Mouse (Mus musculus): Measurements from ENCODE around the gene Wrnip1.

Gene Wrnip1

DNA sequence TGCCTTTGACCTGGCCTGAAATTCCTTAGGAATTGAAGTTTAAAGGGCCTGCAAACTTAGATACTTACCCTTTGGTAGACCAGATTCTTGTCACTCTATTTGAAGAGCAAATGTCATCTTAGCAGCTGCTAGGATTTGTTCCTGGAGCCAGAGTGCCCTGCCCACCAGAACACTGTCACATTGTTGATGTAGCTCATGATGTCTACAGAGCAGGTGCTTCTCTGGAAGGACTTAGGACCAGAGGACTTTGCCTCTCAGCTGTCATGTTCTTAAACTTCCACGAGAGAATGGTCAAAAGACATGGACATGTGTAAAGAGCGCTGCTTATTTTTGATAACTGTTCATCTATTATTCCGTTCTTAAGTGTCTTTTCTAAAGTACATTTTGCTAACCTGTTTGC, 17.4 kb downstream of the Wrnip1 start:
- DNase-seq: no peak

DNA sequence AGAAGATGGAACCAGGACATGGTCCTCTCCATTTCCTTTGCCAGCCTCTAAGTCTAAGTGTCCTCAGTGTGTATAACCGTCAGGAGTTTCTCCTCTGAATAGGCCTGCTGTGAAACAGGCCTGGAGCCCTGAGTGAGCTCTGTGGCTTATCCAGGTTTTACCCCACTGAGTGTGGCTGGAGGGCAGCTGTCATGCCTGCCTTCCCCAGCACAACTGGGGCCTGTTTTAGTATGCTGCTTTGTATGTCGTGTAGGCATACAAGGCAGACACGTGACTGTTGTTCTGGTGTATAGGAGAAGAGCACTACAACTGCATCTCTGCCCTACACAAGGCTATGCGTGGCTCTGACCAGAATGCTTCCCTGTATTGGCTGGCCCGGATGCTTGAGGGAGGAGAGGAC, 18.1 kb downstream of the Wrnip1 start:
- DNase-seq: no peak

DNA sequence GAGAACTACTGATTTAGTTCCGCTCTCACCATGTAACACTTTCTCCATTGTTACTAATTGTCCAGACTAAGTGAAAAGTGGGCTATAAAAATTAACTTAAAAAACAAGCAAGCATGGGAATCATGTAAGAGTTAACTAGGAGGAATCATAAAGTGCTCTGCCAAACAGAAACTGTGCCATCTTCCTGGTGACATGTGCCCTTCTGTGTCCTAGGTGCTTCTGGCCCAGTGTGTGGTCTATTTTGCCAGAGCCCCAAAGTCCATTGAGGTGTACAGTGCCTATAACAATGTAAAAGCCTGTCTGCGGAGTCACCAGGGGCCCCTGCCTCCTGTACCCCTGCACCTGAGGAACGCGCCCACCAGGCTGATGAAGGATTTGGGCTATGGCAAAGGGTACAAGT, 19.8 kb downstream of the Wrnip1 start:
- DNase-seq: peak in 1 of 2 experiments; percentile 20

DNA sequence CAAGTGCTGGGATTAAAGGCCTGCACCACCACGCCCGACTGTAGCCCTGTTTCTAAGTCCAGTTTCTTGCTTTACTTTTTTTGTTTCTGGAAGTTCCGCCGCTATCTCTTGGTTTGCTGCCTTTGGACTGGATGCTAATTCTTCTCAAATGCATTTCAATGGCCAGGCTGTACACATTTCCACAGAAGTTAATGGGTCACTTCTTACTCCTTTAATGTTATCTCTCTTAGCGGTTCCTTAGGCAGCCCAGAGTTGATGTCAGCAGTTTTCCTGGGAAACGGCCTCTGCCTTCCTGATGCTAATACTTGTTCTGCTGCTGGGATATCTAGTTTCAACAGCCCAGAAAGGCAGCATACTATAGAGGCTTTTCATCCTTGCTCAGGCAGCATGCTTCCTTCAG, 21.3 kb downstream of the Wrnip1 start:
- no peak for DNase-seq

DNA sequence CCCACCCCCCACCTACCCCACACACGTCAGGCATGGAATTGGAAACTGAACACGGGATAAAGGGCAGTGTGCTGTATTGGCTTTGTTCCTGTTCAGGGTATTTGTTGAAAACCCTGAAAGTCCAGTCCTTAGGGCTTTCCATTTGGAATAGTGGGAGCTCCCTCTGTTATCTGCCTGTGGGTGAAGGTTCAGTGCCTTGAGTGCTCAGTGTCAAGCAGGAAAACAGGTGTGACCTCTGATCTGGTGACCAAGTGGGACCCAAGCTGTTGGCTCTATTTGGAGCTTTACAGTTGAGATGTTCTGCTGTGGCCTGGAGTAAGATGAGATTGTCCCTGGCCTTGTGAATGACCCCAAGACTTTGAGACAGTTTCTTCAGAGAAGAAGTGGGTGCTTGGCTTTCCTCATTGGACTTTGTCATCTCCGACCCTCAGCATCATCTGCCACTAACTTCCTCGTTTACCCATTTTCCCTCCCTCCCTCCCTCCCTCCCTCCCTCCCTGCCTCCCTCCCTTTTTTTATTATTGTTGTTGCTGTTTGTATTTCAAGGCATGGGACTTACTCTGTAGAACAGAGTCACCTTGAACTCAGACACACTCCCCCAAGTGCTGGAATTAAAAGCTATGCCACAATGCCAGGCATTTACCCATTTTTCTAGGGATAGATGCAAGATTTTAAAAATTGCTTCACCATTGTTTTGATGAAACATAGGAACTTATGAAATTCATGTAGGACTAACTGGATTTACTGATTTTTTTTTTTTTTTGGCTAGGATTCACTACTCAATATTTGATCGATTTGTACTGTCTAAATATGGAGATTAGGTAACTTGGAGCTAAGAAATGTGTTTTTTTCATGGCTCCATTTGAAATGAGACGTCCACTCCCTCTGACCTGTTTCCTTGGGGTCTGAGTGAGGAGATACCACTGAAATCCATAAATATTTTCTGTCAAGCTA, 22.8 kb downstream of the Wrnip1 start:
- no peak for DNase-seq

DNA sequence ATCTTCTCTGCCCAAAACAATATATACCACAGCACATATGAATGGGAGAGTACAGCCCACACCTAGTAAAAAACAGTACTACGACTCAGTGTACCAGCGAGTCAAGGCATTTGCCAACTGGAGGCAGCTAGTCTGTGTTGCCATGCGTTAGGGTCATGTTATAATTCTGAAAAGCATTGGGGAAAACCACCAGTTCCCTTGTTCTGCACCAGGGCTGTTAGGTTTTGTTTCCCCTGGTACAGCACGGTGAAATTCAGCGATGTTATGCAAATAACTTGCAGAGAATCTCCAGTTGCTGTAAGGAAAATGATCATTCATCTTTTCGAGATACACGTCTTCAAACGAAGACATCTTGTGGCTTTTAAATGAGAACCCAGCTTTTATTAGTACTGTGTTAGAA, 23.7 kb downstream of the Wrnip1 start:
- DNase-seq: no peak

DNA sequence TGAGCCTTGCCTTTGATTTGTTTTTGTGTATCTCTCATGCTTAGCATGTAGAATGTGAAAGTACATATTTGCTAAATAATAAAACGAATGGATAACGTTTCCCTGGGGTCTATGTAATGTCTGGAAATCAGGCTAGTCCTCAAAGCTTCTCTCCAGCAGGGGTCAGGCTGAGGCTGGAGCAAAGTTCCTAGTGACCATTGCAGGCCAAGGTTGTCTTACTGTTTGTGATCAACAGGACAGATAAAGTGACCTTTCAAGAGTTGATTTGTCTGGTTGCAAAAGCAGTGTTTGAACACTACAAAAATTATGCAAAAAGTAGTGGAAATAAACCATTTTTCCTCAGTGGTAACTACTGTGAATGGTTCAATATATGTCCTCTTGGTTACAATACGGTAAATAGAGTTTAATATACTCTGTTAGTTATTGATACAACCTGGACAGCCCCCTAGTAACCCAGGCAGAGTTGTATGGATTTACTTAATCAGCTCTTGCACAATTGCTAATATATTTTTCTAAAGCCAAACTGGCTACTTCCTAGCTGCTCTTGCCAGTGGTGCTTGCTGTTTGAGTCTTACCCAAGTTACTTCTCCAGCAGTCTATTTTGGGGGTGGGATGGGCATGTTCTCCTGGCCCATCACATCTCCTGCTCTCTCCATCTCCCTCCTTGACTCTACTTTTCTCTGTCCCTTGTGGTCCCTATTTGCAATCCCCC, 25.4 kb downstream of the Wrnip1 start:
- no peak for DNase-seq

DNA sequence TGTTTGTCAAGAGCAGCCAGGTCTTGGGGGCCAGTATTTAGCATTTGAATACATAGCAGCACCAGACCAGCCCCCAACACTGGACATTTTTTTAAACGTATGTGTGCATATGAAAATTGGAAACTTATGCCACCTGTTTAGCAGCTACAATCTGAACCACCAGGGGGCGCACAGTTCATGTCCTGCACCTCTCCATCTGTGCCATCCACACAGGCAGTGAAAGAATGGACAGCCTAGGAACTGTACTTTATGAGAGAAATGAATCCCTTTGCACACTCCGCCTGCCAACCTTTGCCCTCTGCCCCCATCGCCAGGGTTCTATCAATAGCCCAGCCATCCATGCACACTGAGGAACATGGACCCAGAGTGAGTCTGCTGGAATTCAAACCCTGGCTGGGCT, 26.1 kb downstream of the Wrnip1 start:
- peak; percentile 39 to 70 for DNase-seq

DNA sequence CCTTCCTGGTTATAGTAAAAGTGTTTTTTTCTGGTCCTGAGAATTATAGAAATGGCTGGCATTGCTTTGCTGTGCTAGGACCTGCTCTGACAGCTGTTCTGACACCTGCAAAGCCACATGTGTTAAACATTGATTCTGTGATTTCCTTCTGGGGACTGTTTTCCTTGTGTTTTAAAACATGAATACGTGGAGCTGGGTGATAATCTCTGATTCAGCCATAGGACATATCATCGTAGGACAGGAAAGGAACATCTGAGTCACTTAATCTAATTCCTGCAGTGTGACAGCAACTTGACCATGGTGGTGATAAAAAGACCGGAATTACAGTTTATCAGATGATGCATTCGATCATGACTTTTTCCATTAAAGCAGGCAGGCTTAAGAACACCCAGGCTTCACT, 27.0 kb downstream of the Wrnip1 start:
- DNase-seq: no peak

DNA sequence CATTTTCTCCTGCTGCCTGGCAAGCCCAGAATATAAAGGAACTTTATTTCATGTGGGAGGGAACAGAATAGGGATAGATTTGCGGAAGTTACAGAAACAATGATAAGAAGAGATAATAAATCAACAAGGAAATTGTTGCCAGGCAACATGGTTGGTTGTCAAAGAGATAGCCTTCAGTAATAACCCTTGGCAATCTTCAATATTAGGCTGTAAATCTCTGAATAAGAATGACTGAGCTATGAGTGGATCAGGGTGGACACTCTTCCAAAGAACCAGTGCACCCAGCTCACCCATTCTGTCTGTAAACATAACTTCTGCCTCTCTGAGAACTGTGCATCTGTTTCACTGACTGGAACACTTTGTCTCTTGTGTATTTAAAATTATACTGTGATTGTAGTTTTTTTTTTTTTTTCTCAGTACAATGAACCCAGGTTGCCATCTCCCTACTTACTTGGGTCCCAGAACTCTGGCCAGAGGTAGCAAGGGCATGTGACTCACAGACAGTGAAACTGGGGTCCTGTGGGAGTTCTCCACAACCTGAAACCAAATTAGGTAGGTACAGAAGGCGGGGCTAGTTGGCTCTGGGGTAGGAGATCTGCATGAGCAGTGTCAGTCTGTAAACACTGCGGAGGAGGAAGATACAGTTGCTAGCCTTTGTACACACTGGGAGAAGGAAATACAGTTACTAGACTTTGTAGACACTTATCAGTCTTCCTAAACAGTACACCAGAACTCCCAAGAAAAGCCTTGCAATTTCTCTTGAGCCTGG, 29.9 kb downstream of the Wrnip1 start:
- peak; percentile 11 to 18 for DNase-seq

DNA sequence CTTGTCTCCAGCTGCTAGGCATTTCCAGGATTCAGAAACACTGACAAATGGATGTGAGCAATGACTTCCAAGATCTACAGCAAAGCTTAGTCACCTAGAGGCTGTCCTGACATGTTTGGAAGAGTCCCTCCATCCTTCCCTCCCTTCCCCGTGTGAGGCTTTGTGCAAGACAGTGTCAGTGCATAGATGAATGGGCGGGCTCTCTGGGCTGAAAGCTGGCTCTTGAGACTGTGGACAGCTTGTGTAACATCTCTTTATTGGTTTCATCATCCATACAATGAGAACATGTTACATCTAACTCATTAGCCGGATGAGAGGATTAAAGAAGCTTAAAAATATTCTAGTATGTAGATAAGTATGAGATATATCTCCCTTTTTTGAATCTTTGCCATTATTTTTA, 30.9 kb downstream of the Wrnip1 start:
- DNase-seq: peak; percentile 19 to 28

DNA sequence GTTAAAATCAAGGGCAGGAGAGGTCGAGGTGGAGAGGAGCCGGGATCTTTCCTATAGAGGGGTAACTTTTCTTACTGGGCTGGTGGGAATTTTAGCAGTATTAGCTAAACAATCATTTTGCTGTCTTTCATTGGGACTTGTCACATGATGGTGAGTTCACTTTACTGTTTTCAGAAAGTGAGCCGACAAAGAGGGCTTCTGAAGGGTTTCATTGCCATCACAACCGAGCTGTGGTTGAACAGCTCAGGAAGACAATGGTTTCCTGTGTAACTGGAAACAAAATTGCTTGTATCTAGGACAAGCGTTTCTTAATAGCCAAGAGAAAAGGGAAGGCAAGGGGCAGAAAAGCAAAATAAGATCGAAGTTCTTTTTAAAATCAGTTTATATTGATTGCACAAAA, 31.4 kb downstream of the Wrnip1 start:
- DNase-seq: no peak

DNA sequence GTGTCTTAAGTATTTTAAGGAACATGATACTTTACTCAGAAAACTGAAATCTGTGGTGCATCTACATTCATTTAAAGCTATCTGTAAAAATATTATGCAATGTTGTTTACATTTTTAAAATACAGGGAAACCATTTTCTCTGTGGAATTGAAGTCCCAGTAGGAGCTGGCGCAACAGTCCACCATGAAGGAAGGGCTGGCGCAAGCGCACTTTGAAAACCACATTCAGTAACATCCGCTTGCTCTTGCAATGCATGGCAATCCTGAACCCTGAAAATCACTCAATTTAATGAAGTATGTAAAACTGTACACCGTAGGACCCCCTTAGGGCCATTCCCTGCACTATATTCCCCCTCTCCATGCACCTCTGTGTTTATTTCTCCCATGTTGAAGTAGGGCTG, 32.7 kb downstream of the Wrnip1 start:
- DNase-seq: peak; percentile 21 to 29

DNA sequence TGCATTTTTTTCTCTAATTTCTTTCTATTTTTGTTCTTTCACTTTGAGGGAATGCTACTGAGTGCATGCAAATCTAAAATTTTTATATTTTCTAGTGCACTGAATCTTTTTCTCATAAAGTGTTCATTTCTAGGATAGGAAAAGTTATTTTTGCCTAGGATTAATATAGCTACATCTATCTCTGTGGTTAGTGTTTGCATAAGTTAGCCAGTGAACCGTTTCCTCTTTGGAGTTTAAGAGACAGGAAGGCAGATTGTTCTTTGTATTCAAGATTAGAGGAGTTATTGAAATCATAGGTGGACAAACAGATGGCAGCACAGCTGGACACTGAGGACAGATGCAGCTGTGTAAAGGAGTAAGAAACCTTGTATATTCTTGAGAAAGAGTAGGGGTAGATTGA, 37.5 kb downstream of the Wrnip1 start:
- DNase-seq: no peak

DNA sequence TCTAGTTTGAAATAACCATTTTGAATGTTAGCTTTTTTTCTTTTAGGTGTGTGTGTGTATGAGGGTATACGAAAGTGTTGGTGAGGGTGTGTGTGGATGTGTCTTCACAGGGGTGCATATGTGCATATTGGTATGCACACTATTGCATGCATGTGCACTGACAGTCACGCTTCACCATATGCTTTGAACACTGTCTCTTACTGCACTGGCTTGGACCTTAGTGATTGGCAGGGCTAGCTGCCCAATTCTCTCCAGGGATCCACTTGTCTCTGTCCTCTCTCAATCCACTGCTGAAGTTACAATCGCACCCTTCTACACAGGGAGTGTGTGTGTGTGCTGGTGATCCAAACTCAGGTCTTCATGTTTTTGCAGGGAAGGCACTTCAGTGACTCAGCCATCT, 39.5 kb downstream of the Wrnip1 start:
- no peak for DNase-seq

DNA sequence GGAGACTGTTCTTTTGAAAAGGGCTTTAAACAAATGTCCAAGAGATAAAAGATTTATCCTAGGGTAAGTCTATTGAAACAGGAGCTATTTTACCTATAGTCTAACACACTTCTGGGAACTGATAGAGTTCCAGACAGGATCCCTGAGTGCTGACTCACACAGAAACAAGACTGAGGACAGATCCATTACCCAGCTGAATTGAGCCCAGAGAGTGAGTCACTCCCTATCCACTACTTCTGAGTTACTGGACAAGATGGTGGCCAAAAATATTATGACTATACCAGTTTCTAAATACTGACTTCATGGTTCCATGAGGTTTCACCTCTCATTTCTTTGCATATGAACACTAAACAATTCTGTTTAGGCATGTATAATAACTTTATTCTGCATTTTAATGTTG, 44.4 kb downstream of the Wrnip1 start:
- DNase-seq: no peak

DNA sequence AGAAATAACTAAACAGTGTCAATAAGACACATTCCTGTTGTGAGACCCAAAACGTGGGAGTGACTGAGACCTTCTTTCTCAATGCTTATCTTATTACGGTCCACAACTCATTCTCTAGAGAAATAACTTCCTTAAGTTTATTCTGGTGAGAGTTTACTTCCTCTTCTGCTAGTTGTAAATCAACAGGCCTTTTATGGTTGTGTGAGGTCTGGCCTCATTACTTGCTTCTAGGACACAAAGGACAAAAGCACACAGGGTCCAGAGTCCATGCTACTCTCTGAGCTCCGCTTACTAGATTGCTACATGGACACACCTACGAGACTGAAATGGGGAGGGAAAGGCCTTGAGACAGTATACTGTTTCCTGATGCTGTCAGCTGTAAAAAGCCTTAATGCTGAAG, 47.3 kb downstream of the Wrnip1 start:
- DNase-seq: no peak

DNA sequence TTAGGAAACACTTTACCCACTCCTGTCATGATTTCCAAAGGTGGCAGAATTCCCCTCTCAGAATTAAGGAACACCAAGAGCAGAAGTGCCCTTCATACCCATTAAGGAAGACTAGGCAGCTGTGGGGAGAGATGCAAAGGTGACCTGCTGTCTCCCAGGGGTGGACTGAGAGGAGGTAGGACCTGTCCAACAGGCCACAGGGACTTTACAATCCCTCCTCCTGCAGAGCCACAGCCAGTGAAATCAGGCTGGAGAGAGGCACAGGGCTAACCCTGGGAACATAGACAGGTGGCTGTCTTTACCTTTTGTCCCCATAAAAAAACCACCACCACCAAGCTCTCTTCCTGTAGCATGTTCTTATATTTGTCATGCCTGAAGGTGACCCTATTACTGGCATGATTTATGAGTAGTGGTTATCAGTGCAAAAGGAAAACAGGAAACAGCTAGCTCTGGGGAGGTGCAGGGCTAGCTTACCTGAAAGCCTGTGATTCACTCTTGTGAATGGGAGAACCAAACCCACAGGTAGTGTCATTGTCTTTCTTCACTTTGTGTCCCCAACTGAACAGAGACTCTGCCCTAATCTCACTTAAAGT, 47.8 kb downstream of the Wrnip1 start:
- no peak for DNase-seq

DNA sequence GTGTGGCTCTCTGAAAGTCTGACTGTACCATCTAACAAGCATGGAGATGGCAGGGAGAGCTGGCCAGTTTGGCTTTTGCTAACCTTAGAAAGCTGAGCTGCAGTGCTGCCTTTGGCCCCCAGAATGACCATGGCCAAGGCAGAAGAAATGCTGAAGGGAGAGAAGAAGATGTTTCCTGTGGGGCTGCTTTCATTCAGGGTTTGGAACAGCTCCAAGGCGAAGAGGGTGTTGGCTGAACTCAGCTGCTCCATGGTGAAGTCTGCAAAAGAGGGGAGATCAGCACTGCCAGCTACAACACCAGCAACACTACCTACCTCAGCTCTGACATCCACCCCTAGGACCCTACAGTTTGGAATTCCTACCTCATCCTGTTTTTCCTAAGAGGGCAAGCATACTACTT, 48.3 kb downstream of the Wrnip1 start:
- DNase-seq: no peak

DNA sequence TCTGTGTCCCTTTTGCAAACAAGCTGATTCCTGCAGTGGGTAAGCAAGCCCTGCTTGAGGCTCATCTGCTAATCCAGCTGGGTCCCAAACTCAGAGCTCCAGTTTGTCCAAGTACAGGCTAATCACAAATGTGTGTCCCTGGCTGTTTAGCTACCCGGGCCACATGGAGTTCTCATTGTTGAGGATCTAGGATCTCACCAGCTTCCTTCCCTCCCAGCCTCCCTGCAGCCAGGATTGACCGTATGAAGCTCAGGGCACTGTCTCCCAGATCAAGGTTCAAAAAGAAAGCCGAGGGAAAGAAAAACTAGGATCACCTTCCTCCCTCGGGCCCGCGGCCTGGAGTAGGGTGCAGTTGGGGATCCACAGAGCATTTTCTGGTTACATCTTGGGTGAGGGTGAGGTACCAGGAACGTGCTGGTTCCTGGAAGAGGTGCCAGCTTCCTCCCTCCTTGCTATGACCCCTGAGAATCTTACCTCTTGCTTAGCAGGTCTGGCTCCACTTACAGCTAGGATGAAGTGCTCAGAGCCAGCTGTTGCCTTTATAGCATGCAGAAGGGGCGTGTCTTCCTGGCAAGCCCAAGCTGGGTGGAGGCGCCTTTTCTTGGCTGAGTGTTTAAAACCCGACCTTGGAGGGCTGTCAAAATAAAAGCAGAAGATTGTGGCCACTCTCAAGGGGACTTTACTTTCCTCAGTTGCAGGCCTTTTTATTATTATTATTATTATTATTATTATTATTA, 49.0 kb downstream of the Wrnip1 start, which contains the start of gene Serpinb1a:
Gene Serpinb1a, minus strand, starts transcription at position 518 of the 737 bp plus-strand sequence.
- DNase-seq: peak; percentile 76 to 77

DNA sequence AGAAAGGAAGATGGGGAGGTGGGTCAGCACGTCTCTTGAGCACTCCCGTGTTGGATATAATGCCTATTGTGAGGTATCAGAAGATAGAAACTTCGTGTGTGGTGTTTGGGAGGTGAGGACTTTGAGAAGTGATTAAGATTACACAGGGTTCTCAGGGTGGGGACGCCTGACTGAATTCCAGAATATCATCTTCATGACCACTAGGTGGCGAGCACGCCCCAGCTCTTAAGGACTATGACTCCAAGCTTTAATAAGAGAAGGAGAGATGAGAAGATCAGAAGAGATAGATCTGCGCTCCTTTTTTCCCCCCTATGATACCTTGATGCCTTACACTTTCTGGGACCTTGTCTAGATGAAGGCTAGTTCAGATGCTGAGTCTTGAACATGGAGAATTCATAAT, 50.1 kb downstream of the Wrnip1 start:
- peak in 1 of 2 experiments; percentile 56 for DNase-seq

DNA sequence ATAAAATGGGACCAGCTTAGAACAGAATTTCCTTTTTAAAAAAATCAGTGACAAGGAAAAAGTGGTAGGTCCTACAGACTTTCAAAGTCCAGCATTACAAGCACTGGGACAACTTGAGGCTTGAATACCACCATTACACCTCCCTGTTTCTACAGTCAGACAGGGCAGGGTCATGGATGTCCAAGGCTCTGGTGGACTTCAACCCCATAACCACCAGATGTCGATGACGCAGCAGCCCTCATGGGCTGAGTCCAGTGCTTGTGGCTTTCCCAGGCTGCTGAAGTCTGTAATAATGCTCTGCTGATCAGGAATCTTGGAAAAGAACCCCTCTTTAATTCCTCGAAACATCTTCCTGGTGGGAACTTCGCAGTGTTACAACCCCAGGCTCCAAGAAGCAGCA, 50.7 kb downstream of the Wrnip1 start:
- DNase-seq: no peak
